Mouse (Mus musculus): ENCODE results near the gene Samt3.

Gene Samt3

GRCm38 (mm10) chrX:86043899-86044298, at the start of gene Samt3:
Gene Samt3, plus strand, starts transcription at chrX:86044199.
- DNase-seq (ENCODE audit: low read depth, low spot score) = no peak

GRCm38 (mm10) chrX:86016591-86016990, 27.4 kb upstream of the Samt3 start:
- no peak for DNase-seq (ENCODE audit: low read depth, low spot score)

- no peak for DNase-seq (ENCODE audit: low read depth, low spot score)
Observed at GRCm38 (mm10) chrX:86088672-86089071, 44.7 kb downstream of the Samt3 start.
